Mouse (Mus musculus): ENCODE data around the gene Crlf2. TPM values are rescaled to one million over a fixed set of nuclear protein-coding genes. Genes with fewer than 3 reads are reported as not detected.

Gene Crlf2
- total RNA-seq, 2 experiments from 2014 or later, result 22.8 to 27.5 TPM

DNA sequence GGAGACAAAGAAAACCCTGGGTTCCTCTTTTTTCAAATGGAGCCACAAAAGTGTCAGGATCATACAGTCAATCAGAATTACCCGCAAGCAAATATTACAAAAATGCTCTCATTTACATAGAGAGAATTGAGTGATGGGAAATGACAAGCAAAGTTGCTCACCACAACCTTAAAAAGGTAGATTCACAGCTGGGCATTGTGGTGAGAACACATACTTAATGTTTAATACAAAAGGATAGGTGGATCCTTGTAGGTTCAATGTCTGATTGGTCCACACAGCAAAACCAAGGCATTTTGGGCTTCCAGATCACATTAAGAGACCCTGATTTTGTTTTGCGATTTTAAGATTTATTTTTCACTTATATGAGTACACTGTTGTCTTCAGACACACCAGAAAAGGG lies 11.7 kb downstream of the Crlf2 start:
- no peak for DNase-seq

DNA sequence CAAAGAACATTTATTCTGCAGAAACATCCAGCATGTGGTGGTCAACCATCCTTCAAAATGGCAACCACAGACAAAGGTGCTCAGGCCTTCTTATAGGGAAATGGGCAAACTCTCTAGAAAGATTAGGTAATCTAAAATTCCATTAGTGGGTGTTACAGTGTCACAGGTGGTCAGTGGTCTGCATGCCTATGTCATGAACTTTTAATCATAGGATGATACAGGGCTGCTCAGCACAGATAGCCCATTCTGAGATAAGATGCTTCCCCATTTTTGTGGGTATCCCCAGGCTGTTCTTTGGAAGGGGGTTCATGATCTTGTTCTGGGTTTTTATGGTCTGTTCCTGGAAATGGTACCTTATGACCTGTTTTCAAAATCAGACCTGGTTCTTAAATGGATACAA lies 49.1 kb downstream of the Crlf2 start:
- no peak for DNase-seq

DNA sequence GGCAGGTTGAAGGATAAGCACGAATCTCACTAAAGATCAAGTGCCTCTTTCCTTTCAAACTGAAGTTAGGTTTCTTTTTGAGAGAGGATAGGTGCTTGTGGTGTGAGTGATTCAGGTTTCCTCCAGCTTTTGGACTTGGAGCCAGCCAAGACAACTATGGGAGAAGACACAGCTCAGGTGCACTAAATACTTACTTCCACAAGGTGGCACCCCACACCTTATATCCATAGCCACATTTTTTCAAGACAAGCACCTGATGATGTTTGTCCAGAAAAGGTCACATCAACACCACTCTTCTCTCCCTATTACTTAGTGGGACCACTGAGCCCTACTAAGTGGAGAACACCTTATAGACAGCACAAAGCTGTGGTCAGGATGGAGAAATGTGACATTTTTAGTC lies 52.1 kb downstream of the Crlf2 start:
- DNase-seq, result no peak

Other genes with a start within 250 kb of the Crlf2 start
- gene Vmn2r16, start 228.8 kb downstream of the Crlf2 start, total RNA-seq (2021), result not detected
- gene Vmn2r17, start 139.3 kb downstream of the Crlf2 start, total RNA-seq (2021), result not detected
- 1 to 10 TPM; 2.7 to 3.1 TPM for gene 5430403G16Rik, start 132.0 kb upstream of the Crlf2 start, total RNA-seq (2021)
- 1 to 10 TPM; 2.9 to 3.8 TPM for gene 4930522L14Rik, start 192.9 kb upstream of the Crlf2 start, total RNA-seq (2021)

All from layer of hippocampus, postnatal 36 days (tissue).